In the genomic region with DNA sequence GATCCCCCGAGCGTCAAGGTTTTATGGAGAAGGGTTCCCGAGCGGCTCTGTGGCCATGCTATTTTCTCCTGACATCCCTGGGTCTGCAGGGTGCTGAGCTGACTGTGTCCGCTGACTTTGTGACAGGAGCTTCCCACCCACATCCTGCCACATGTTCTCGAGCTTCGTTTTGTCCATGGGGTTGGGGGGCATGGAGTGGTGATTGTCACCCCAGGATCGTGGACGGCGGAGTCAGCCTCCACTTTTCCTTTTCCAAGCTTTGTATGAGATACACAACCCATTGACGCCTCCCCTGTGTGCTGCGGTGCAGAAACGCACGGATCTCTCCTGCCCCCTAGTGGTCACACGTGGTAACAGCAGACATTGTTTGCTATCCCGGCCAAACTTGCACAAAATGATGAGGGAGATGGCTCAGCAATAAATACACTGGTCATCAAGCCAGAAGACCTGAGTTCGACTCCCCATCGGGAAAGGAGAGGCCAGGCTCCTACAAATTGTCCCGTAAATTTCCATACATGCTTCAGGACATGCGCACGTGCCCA, we compare ENCODE assay signal across 9 mouse cellular contexts. TPM values are rescaled to one million over a fixed set of nuclear protein-coding genes. Genes with fewer than 3 reads are reported as not detected.
DNase-seq lines count a peak whose midpoint lies in the region; ATAC-seq and TF ChIP-seq lines count a peak whose summit lies in the region.
"Had no signal": no experiment of that assay in that cellular context is flagged by ENCODE, and none has a peak within 500 bp of the region (broad histone marks: within the 10 kb centered on the region; RNA-seq: fewer than 3 reads in every experiment).

No protein-coding gene starts in this region.

- no peaks in the 10 kb centered on the region for H3K36me3 ChIP-seq in kidney, embryonic 14.5 days (ENCODE audit: control insufficient read depth, insufficient read depth, low read length)
- H3K36me3 ChIP-seq in intestine, embryonic 14.5 days (ENCODE audit: control insufficient read depth, insufficient read depth, low read length): no peaks in the 10 kb centered on the region
- H3K36me3 ChIP-seq in limb, embryonic 13.5 days: no peaks in the 10 kb centered on the region
- no peaks in the 10 kb centered on the region for H3K36me3 ChIP-seq in midbrain, postnatal 0 days (ENCODE audit: insufficient read depth, low read length)
- H3K36me3 ChIP-seq in spleen, adult 2 months (ENCODE audit: control insufficient read depth, insufficient read depth, low read length): no peaks in the 10 kb centered on the region

- peaks cover 6% of the 10 kb centered on the region; the same call in 1 of the 2 replicates for H3K4me1 ChIP-seq in kidney, embryonic 14.5 days (ENCODE audit: control insufficient read depth, insufficient read depth, low read length)
- no peaks in the 10 kb centered on the region; the same call in 1 of the 2 replicates for H3K4me1 ChIP-seq in intestine, embryonic 14.5 days (replicated peaks; ENCODE audit: control insufficient read depth, insufficient read depth, low read length)
- peaks cover 11% of the 10 kb centered on the region for H3K4me1 ChIP-seq in limb, embryonic 13.5 days
- H3K4me1 ChIP-seq in midbrain, postnatal 0 days (ENCODE audit: insufficient read depth, low read length): peaks cover 9% of the 10 kb centered on the region
- H3K4me1 ChIP-seq in spleen, adult 2 months (ENCODE audit: control insufficient read depth, insufficient read depth, insufficient read length): peaks cover 8% of the 10 kb centered on the region; the same call in 1 of the 2 replicates

- no peak overlapping the region for H3K27ac ChIP-seq in kidney, embryonic 14.5 days (ENCODE audit: low read depth, low read length)
- no peak overlapping the region for H3K27ac ChIP-seq in intestine, embryonic 14.5 days (ENCODE audit: low read depth)
- H3K27ac ChIP-seq in limb, embryonic 13.5 days: no peak overlapping the region
- H3K27ac ChIP-seq in midbrain, postnatal 0 days (ENCODE audit: low read depth, low read length): no peak overlapping the region
- H3K27ac ChIP-seq in spleen, adult 2 months (ENCODE audit: insufficient read depth, low read length): no peak overlapping the region

- no peak overlapping the region for H3K4me2 ChIP-seq in kidney, embryonic 14.5 days (replicated peaks; ENCODE audit: low read depth, low read length)
- H3K4me2 ChIP-seq in intestine, embryonic 14.5 days (ENCODE audit: low read length): no peak overlapping the region
- peak overlapping the region; percentile 44 for H3K4me2 ChIP-seq in limb, embryonic 13.5 days (replicated peaks)
- H3K4me2 ChIP-seq in midbrain, postnatal 0 days (ENCODE audit: low read depth, low read length, poor library complexity, severe bottlenecking): peak overlapping the region; percentile 39

- no peak for TF ChIP-seq POLR2A in spleen, adult 2 months (IDR thresholded peaks at IDR 0.05; ENCODE audit: low read depth, low read length)

- H3K9me3 ChIP-seq in kidney, embryonic 14.5 days (ENCODE audit: control insufficient read depth, low read length): no peaks in the 10 kb centered on the region
- H3K9me3 ChIP-seq in intestine, embryonic 14.5 days (ENCODE audit: control insufficient read depth, low read length): no peaks in the 10 kb centered on the region
- no peaks in the 10 kb centered on the region for H3K9me3 ChIP-seq in limb, embryonic 13.5 days
- H3K9me3 ChIP-seq in midbrain, postnatal 0 days (ENCODE audit: low read length): no peaks in the 10 kb centered on the region

- no peak overlapping the region for H3K4me3 ChIP-seq in kidney, embryonic 14.5 days (ENCODE audit: low read length)
- H3K4me3 ChIP-seq in intestine, embryonic 14.5 days (ENCODE audit: low read depth, low read length): no peak overlapping the region
- H3K4me3 ChIP-seq in limb, embryonic 13.5 days: peak overlapping the region; percentile 12; the same call in 1 of the 2 replicates
- 0 out of 2 replicates have a peak overlapping the region, but pooled peaks have one; percentile 5 for H3K4me3 ChIP-seq in midbrain, postnatal 0 days (ENCODE audit: low read depth, low read length)
- H3K4me3 ChIP-seq in spleen, adult 2 months (ENCODE audit: extremely low read depth, insufficient read depth, insufficient read length): no peak overlapping the region

- intact Hi-C loops in gastrocnemius, postnatal 36 days (cut with DNase I): loop anchor here (2.0 to 5.0 kb wide), 2 partner anchors 68 to 178 kb away; no protein-coding TSS in a partner anchor

- no peak overlapping the region for H3K9ac ChIP-seq in kidney, embryonic 14.5 days (ENCODE audit: low read depth, low read length)
- H3K9ac ChIP-seq in intestine, embryonic 14.5 days (ENCODE audit: low read length): no peak overlapping the region
- 0 out of 2 replicates have a peak overlapping the region, but pooled peaks have one; percentile 25 for H3K9ac ChIP-seq in limb, embryonic 13.5 days
- H3K9ac ChIP-seq in midbrain, postnatal 0 days (replicated peaks; ENCODE audit: low read length, poor library complexity, severe bottlenecking): no peak overlapping the region

- peak; percentile 100 for TF ChIP-seq CTCF in midbrain, postnatal 0 days (IDR thresholded peaks at IDR 0.05)
- TF ChIP-seq CTCF in spleen, adult 2 months (IDR thresholded peaks at IDR 0.05; ENCODE audit: extremely low read depth, insufficient read depth, insufficient read length, insufficient replicate concordance): peak; percentile 94

- peaks cover 12% of the 10 kb centered on the region; the same call in 1 of the 2 replicates for H3K27me3 ChIP-seq in kidney, embryonic 14.5 days (ENCODE audit: control insufficient read depth, insufficient read depth, low read length)
- H3K27me3 ChIP-seq in intestine, embryonic 14.5 days (replicated peaks; ENCODE audit: control insufficient read depth, insufficient read depth, low read length): no peaks in the 10 kb centered on the region
- peaks cover 42% of the 10 kb centered on the region for H3K27me3 ChIP-seq in limb, embryonic 13.5 days
- H3K27me3 ChIP-seq in midbrain, postnatal 0 days (ENCODE audit: insufficient read depth, low read length): 0 out of 2 replicates have a peak, but pooled peaks cover 2% of the 10 kb centered on the region
- H3K27me3 ChIP-seq in spleen, adult 2 months (ENCODE audit: control insufficient read depth, insufficient read depth, low read length): no peaks in the 10 kb centered on the region
- H3K27me3 ChIP-seq: Patski had no signal

- no peak for ATAC-seq in kidney, embryonic 14.5 days (ENCODE audit: low FRiP score, low TSS enrichment)
- ATAC-seq in intestine, embryonic 14.5 days (replicated peaks; ENCODE audit: low FRiP score, low TSS enrichment, low read depth): no peak
- ATAC-seq in limb, embryonic 13.5 days (ENCODE audit: low FRiP score, low read depth): peak; percentile 39; the same call in 1 of the 2 replicates
- 0 out of 2 replicates have a peak, but pooled peaks have one; percentile 12 for ATAC-seq in midbrain, postnatal 0 days (ENCODE audit: low FRiP score)
- ATAC-seq: Patski had no signal

- 13% methylated on average over 21 of the region's 21 CpGs for WGBS in kidney, embryonic 14.5 days
- WGBS in intestine, embryonic 14.5 days: 12% methylated on average over 21 of the region's 21 CpGs
- WGBS in limb, embryonic 13.5 days: 12% methylated on average over 21 of the region's 21 CpGs
- 13% methylated on average over 21 of the region's 21 CpGs for WGBS in midbrain, postnatal 0 days
- WGBS in spleen, adult 2 months: 12% methylated on average over 21 of the region's 21 CpGs

- DNase-seq in kidney, adult 11 months: peak; percentile 69
- DNase-seq in embryo, embryonic 10.5 days (ENCODE audit: low spot score): peak; percentile 87
- peak; percentile 64 to 76 for DNase-seq in gastrocnemius, postnatal 36 days
- peak; percentile 91 for DNase-seq in intestine, embryonic 14.5 days (ENCODE audit: low spot score)
- DNase-seq in midbrain, postnatal 0 days (ENCODE audit: low spot score): peak; percentile 82
- DNase-seq in spleen, adult 2 months (ENCODE audit: low read depth in 1 of 2, low spot score in 2 of 2): peak in 1 of 2 experiments; percentile 71

RNA-seq across cellular contexts. Expression of a gene that starts 19.6 kb away (rescaled TPM):
- 2.2 and 4.8 TPM in 2 replicates for polyA plus RNA-seq in kidney, embryonic 14.5 days (2014; fragmentation: Nextera tagmentation; extraction: Ambion mirVana)
- under 1 TPM; 0.57 to 0.64 TPM for total RNA-seq in gastrocnemius, postnatal 36 days (2021)
- 4.7 and 4.8 TPM in 2 replicates for polyA plus RNA-seq in intestine, embryonic 14.5 days (2014; fragmentation: Nextera tagmentation; extraction: Ambion mirVana)
- polyA plus RNA-seq in limb, embryonic 13.5 days (2015; fragmentation: Nextera tagmentation; extraction: Ambion mirVana): 7.4 and 9.0 TPM in 2 replicates
- total RNA-seq in midbrain, postnatal 0 days (2014; rRNA removed): 27.6 and 40.7 TPM in 2 replicates
- polyA plus RNA-seq in midbrain, postnatal 0 days (2015; fragmentation: Nextera tagmentation; extraction: Ambion mirVana): 29.5 and 29.9 TPM in 2 replicates
- 0.75 and 0.91 TPM in 2 replicates for polyA plus RNA-seq in spleen, adult 2 months (2012; rRNA removed)

RNA-seq across cellular contexts. Expression of a gene that starts 30.3 kb away (rescaled TPM):
- 0.37 TPM in 1 of 2 replicates, not detected in the other for polyA plus RNA-seq in kidney, embryonic 14.5 days (2014; fragmentation: Nextera tagmentation; extraction: Ambion mirVana)
- total RNA-seq in gastrocnemius, postnatal 36 days (2021): under 1 TPM in 1 of 2 experiments, not detected in 1; 0.08 TPM
- 0.65 and 1.0 TPM in 2 replicates for polyA plus RNA-seq in intestine, embryonic 14.5 days (2014; fragmentation: Nextera tagmentation; extraction: Ambion mirVana)
- 0.15 and 0.33 TPM in 2 replicates for polyA plus RNA-seq in limb, embryonic 13.5 days (2015; fragmentation: Nextera tagmentation; extraction: Ambion mirVana)
- total RNA-seq in midbrain, postnatal 0 days (2014; rRNA removed): 104 and 119 TPM in 2 replicates
- 95.2 and 98.3 TPM in 2 replicates for polyA plus RNA-seq in midbrain, postnatal 0 days (2015; fragmentation: Nextera tagmentation; extraction: Ambion mirVana)
- polyA plus RNA-seq in spleen, adult 2 months (2012; rRNA removed): 0.04 TPM in 1 of 2 replicates, not detected in the other

RNA-seq across cellular contexts. Expression of a gene that starts 42.1 kb away (rescaled TPM):
- polyA plus RNA-seq in kidney, embryonic 14.5 days (2014; fragmentation: Nextera tagmentation; extraction: Ambion mirVana): 6.4 and 9.1 TPM in 2 replicates
- 10 to 100 TPM; 11.7 to 12.0 TPM for total RNA-seq in gastrocnemius, postnatal 36 days (2021)
- 13.1 and 13.7 TPM in 2 replicates for polyA plus RNA-seq in intestine, embryonic 14.5 days (2014; fragmentation: Nextera tagmentation; extraction: Ambion mirVana)
- 19.2 and 20.0 TPM in 2 replicates for polyA plus RNA-seq in limb, embryonic 13.5 days (2015; fragmentation: Nextera tagmentation; extraction: Ambion mirVana)
- 115 and 122 TPM in 2 replicates for total RNA-seq in midbrain, postnatal 0 days (2014; rRNA removed)
- 50.2 and 54.7 TPM in 2 replicates for polyA plus RNA-seq in midbrain, postnatal 0 days (2015; fragmentation: Nextera tagmentation; extraction: Ambion mirVana)
- polyA plus RNA-seq in spleen, adult 2 months (2012; rRNA removed): 22.3 and 26.0 TPM in 2 replicates

Comparison
In these comparisons a context has a peak if more than half of its experiments do, and no peak if none do; other contexts are left out.
1. ATAC-seq: peak in limb, embryonic 13.5 days (single experiment) and midbrain, postnatal 0 days (single experiment); none in kidney, embryonic 14.5 days (single experiment) and intestine, embryonic 14.5 days (single experiment).
2. H3K4me2 ChIP-seq: peak in limb, embryonic 13.5 days (single experiment) and midbrain, postnatal 0 days (single experiment); none in kidney, embryonic 14.5 days (single experiment) and intestine, embryonic 14.5 days (single experiment).
3. H3K4me3 ChIP-seq: peak in limb, embryonic 13.5 days (single experiment) and midbrain, postnatal 0 days (single experiment); none in kidney, embryonic 14.5 days (single experiment), intestine, embryonic 14.5 days (single experiment) and spleen, adult 2 months (single experiment).
4. RNA of a gene that starts 30.3 kb away (polyA plus RNA-seq): 95.2 to 98.3 TPM in midbrain, postnatal 0 days; 0.65 to 1.0 TPM in intestine, embryonic 14.5 days, 0.37 TPM in kidney, embryonic 14.5 days, 0.15 to 0.33 TPM in limb, embryonic 13.5 days and 0.04 TPM in spleen, adult 2 months; every median in the first group is over 10 times any median in the second.